Mouse (Mus musculus) heart, postnatal 36 days (tissue): ENCODE measurements around the gene Ddr1. TPM values are rescaled to one million over a fixed set of nuclear protein-coding genes. Genes with fewer than 3 reads are reported as not detected.

Source experiments
- DNase-seq, 2 experiments: peaks; one replicate each; pipeline ENCODE4 v3.0.0; 2021 to 2022
- intact Hi-C: fragments of 180-260 bp; cut with DNase I; formaldehyde crosslinking; loops from one replicate; pipeline ENCODE4 v1.15.1; 2025
- total RNA-seq, 2 experiments: library from RNA; stranded (reverse); gene quantifications; 2 replicates each; pipeline ENCODE4 v1.2.3; 2021

Gene Ddr1
- total RNA-seq, 2 experiments from 2014 or later = 29.3 to 37.4 TPM

GRCm38 (mm10) chr17:35697429-35697758 lies 7.0 kb downstream of the Ddr1 start:
- no peak for DNase-seq
- intact Hi-C loops = no loop called here

GRCm38 (mm10) chr17:35696691-35697090 lies 7.7 kb downstream of the Ddr1 start:
- DNase-seq = no peak
- intact Hi-C loops = no loop called here

GRCm38 (mm10) chr17:35695289-35695688 lies 9.1 kb downstream of the Ddr1 start:
- no peak for DNase-seq
- intact Hi-C loops = no loop called here

GRCm38 (mm10) chr17:35693906-35694305 lies 10.5 kb downstream of the Ddr1 start:
- DNase-seq = no peak
- intact Hi-C loops = no loop called here

- intact Hi-C loops = no loop called here
- no peak for DNase-seq
These were observed 12.1 kb downstream of the Ddr1 start for GRCm38 (mm10) chr17:35692368-35692767.

GRCm38 (mm10) chr17:35691811-35692210 lies 12.6 kb downstream of the Ddr1 start:
- intact Hi-C loops = no loop called here
- DNase-seq = no peak

GRCm38 (mm10) chr17:35689936-35690645 lies 14.3 kb downstream of the Ddr1 start:
- no peak for DNase-seq
- intact Hi-C loops = no loop called here

- no peak for DNase-seq
- intact Hi-C loops = no loop called here
These were observed 15.9 kb downstream of the Ddr1 start for GRCm38 (mm10) chr17:35688347-35689175.

- DNase-seq = no peak
- intact Hi-C loops = no loop called here
These were observed 19.4 kb downstream of the Ddr1 start for GRCm38 (mm10) chr17:35685061-35685460.

GRCm38 (mm10) chr17:35681986-35682385 lies 22.4 kb downstream of the Ddr1 start:
- no peak for DNase-seq
- intact Hi-C loops = no loop called here

GRCm38 (mm10) chr17:35680591-35680990 lies 23.8 kb downstream of the Ddr1 start:
- no peak for DNase-seq
- intact Hi-C loops = no loop called here

GRCm38 (mm10) chr17:35673416-35674035 lies 30.9 kb downstream of the Ddr1 start, which contains the start of gene Gtf2h4:
TSS of gene Gtf2h4 (minus strand) at chr17:35673739.
- peak; percentile 79 to 82 for DNase-seq
- intact Hi-C loops = loop anchor here (10.0 kb wide), 1 partner anchor 581 kb away; the partner anchor contains the start of gene Rpp21

GRCm38 (mm10) chr17:35672527-35672926 lies 31.9 kb downstream of the Ddr1 start:
- intact Hi-C loops = loop anchor here (10.0 kb wide), 1 partner anchor 582 kb away; the partner anchor contains the start of gene Rpp21
- DNase-seq = no peak

GRCm38 (mm10) chr17:35671846-35672245 lies 32.6 kb downstream of the Ddr1 start:
- intact Hi-C loops = loop anchor here (10.0 kb wide), 1 partner anchor 583 kb away; the partner anchor contains the start of gene Rpp21
- DNase-seq = no peak

- intact Hi-C loops = loop anchor here (10.0 kb wide), 1 partner anchor 585 kb away; the partner anchor contains the start of gene Rpp21
- no peak for DNase-seq
These were observed 34.7 kb downstream of the Ddr1 start for GRCm38 (mm10) chr17:35669731-35670130.

- intact Hi-C loops = no loop called here
- DNase-seq = peak; percentile 99
These were observed 36.9 kb downstream of the Ddr1 start, which contains the start of gene Vars2 for GRCm38 (mm10) chr17:35667334-35668065. TSS of gene Vars2 (minus strand) at chr17:35667592.

GRCm38 (mm10) chr17:35666851-35667256 lies 37.6 kb downstream of the Ddr1 start:
- intact Hi-C loops = no loop called here
- no peak for DNase-seq

GRCm38 (mm10) chr17:35665957-35666515 lies 38.4 kb downstream of the Ddr1 start:
- intact Hi-C loops = no loop called here
- DNase-seq = no peak

- DNase-seq = no peak
- intact Hi-C loops = no loop called here
These were observed 51.3 kb downstream of the Ddr1 start for GRCm38 (mm10) chr17:35653086-35653485.

- intact Hi-C loops = no loop called here
These were observed 55.0 kb downstream of the Ddr1 start for GRCm38 (mm10) chr17:35649429-35649828.

More at GRCm38 (mm10) chr17:35649429-35649828, 55.0 kb downstream of the Ddr1 start:
- no peak for DNase-seq
